Mouse (Mus musculus): ENCODE results near the gene Gm8257. TPM values are rescaled to one million over a fixed set of nuclear protein-coding genes. Genes with fewer than 3 reads are reported as not detected.

Gene Gm8257
- not detected for polyA plus RNA-seq (2015; fragmentation: Illumina TruSeq; extraction: RNeasy Lipid Tissue Mini Kit (QIAGEN cat#74804); ENCODE audit: low read depth, low replicate concordance)

GRCm38 (mm10) chr14:44706356-44706755 is at the start of gene Gm8257:
Gene Gm8257 (minus strand): TSS chr14:44706456.

GRCm38 (mm10) chr14:44750240-44750639 is 44.0 kb upstream of the Gm8257 start, which contains the start of gene Gm8267:
Gene Gm8267 (minus strand): TSS chr14:44750340.

DNA sequence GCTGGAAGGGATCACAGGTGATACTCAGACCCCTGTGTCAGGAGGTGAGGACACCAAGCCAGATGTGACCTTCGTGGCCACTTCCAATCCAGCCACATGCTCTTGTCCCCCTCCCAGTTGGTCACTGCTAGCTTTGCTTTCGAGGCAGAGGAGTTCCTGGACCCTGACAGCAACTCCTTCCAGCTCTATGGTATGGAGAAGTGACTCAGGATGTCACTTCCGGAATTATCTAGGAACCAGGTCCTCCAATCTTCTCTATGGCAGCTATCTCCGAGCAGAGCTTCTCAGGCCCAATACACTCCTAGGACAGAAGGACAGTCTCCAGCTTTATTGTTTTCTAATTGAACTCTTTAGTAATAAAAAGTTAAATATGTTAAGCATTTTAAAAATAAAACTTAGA is 78.5 kb downstream of the Gm8257 start, which contains the start of gene Gm5624:
TSS of gene Gm5624 (minus strand) at position 202 of the 400 bp plus-strand sequence.

Other genes with a start within 250 kb of the Gm8257 start
- not detected for gene BC061237, start 214.0 kb downstream of the Gm8257 start, polyA plus RNA-seq (2015; fragmentation: Illumina TruSeq; extraction: RNeasy Lipid Tissue Mini Kit (QIAGEN cat#74804); ENCODE audit: low read depth, low replicate concordance)
- not detected for gene Gm17093, start 188.2 kb downstream of the Gm8257 start, polyA plus RNA-seq (2015; fragmentation: Illumina TruSeq; extraction: RNeasy Lipid Tissue Mini Kit (QIAGEN cat#74804); ENCODE audit: low read depth, low replicate concordance)
- gene Gm8247, start 123.3 kb downstream of the Gm8257 start, polyA plus RNA-seq (2015; fragmentation: Illumina TruSeq; extraction: RNeasy Lipid Tissue Mini Kit (QIAGEN cat#74804); ENCODE audit: low read depth, low replicate concordance), result not detected
- gene Gm5624, start 78.5 kb downstream of the Gm8257 start, polyA plus RNA-seq (2015; fragmentation: Illumina TruSeq; extraction: RNeasy Lipid Tissue Mini Kit (QIAGEN cat#74804); ENCODE audit: low read depth, low replicate concordance), result not detected
- gene Gm8267, start 43.9 kb upstream of the Gm8257 start, polyA plus RNA-seq (2015; fragmentation: Illumina TruSeq; extraction: RNeasy Lipid Tissue Mini Kit (QIAGEN cat#74804); ENCODE audit: low read depth, low replicate concordance), result not detected
- 0.80 TPM for gene Ptgdr, start 152.9 kb upstream of the Gm8257 start, polyA plus RNA-seq (2015; fragmentation: Illumina TruSeq; extraction: RNeasy Lipid Tissue Mini Kit (QIAGEN cat#74804); ENCODE audit: low read depth, low replicate concordance)

Measured in brain, adult 10 weeks (tissue).